In the genomic region with DNA sequence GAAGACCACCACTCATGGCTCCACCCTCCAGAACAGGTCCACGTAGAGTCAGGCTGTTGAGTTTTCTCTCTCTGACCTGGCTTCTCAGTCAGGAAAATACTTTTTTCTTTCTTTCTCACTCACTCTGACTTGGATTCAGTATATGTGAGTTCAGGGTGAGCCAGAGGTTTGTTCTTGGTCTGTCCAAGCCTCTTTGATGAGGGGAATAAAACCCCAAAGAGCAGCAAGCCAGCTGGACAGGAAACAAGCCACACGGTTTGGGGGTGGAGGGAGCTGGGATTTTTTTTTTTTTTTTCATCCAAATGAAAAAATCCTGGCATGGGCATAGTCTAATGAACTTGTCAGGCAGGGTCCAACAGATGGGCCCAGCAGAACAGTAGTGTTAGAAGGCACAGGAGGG, we compare ENCODE assay signal across 12 mouse cellular contexts.
DNase-seq lines count a peak whose midpoint lies in the region; ATAC-seq and TF ChIP-seq lines count a peak whose summit lies in the region.
"Had no signal": no experiment of that assay in that cellular context is flagged by ENCODE, and none has a peak within 500 bp of the region (broad histone marks: within the 10 kb centered on the region; RNA-seq: fewer than 3 reads in every experiment).

No protein-coding gene starts in this region.

- no peak overlapping the region for H3K4me3 ChIP-seq in layer of hippocampus, adult 2 months
- H3K4me3 ChIP-seq in hindbrain, embryonic 12.5 days: no peak overlapping the region
- no peak overlapping the region for H3K4me3 ChIP-seq in neural tube, embryonic 14.5 days (ENCODE audit: low read depth, low read length)
- H3K4me3 ChIP-seq in liver, postnatal 0 days (ENCODE audit: low read depth, low read length): no peak overlapping the region

- H3K36me3 ChIP-seq in hindbrain, embryonic 12.5 days: no peaks in the 10 kb centered on the region
- H3K36me3 ChIP-seq in neural tube, embryonic 14.5 days (ENCODE audit: control insufficient read depth, insufficient read depth, low read length): no peaks in the 10 kb centered on the region
- 0 out of 2 replicates have a peak, but pooled peaks cover 3% of the 10 kb centered on the region for H3K36me3 ChIP-seq in liver, postnatal 0 days (replicated peaks; ENCODE audit: insufficient read depth, low read length)

- peak overlapping the region; percentile 19; the same call in 1 of the 2 replicates for H3K27ac ChIP-seq in layer of hippocampus, adult 2 months
- 0 out of 2 replicates have a peak overlapping the region, but pooled peaks have one; percentile 40 for H3K27ac ChIP-seq in hindbrain, embryonic 12.5 days
- peak overlapping the region; percentile 55 for H3K27ac ChIP-seq in neural tube, embryonic 14.5 days (ENCODE audit: low read depth, low read length)
- no peak overlapping the region for H3K27ac ChIP-seq in liver, postnatal 0 days (ENCODE audit: low read depth)

- ATAC-seq in hindbrain, embryonic 12.5 days (ENCODE audit: low FRiP score): no peak
- no peak for ATAC-seq in neural tube, embryonic 14.5 days (ENCODE audit: low read depth)
- ATAC-seq in liver, postnatal 0 days: no peak

- peaks cover 21% of the 10 kb centered on the region for H3K4me1 ChIP-seq in hindbrain, embryonic 12.5 days
- H3K4me1 ChIP-seq in neural tube, embryonic 14.5 days (ENCODE audit: control insufficient read depth, insufficient read depth, low read length): no peaks in the 10 kb centered on the region
- H3K4me1 ChIP-seq in liver, postnatal 0 days (ENCODE audit: insufficient read depth): peaks cover under 1% of the 10 kb centered on the region; the same call in 1 of the 2 replicates

- no peak overlapping the region for H3K9ac ChIP-seq in hindbrain, embryonic 12.5 days
- H3K9ac ChIP-seq in neural tube, embryonic 14.5 days (replicated peaks; ENCODE audit: low read depth, low read length): no peak overlapping the region
- no peak overlapping the region for H3K9ac ChIP-seq in liver, postnatal 0 days (replicated peaks)

- TF ChIP-seq EP300 in liver, postnatal 0 days (IDR thresholded peaks at IDR 0.05; ENCODE audit: low read depth): no peak

- H3K9me3 ChIP-seq in hindbrain, embryonic 12.5 days (replicated peaks): no peaks in the 10 kb centered on the region
- H3K9me3 ChIP-seq in neural tube, embryonic 14.5 days (ENCODE audit: control insufficient read depth, low read length): no peaks in the 10 kb centered on the region
- H3K9me3 ChIP-seq in liver, postnatal 0 days (ENCODE audit: low read length): no peaks in the 10 kb centered on the region

- WGBS in hindbrain, embryonic 12.5 days: 58% methylated on average over 2 of the region's 2 CpGs
- 52% methylated on average over 2 of the region's 2 CpGs for WGBS in neural tube, embryonic 14.5 days
- 72% methylated on average over 2 of the region's 2 CpGs for WGBS in liver, postnatal 0 days (ENCODE audit: insufficient replicate concordance)

- H3K27me3 ChIP-seq in hindbrain, embryonic 12.5 days: no peaks in the 10 kb centered on the region
- no peaks in the 10 kb centered on the region for H3K27me3 ChIP-seq in neural tube, embryonic 14.5 days (ENCODE audit: control insufficient read depth, insufficient read depth, low read length)
- H3K27me3 ChIP-seq in liver, postnatal 0 days (ENCODE audit: insufficient read depth, low read length): no peaks in the 10 kb centered on the region

- no peak for TF ChIP-seq CTCF in layer of hippocampus, adult 2 months (conservative IDR thresholded peaks at IDR 0.05)
- no peak for TF ChIP-seq CTCF in liver, postnatal 0 days (IDR thresholded peaks at IDR 0.05; ENCODE audit: low read depth)

- H3K4me2 ChIP-seq in hindbrain, embryonic 12.5 days (replicated peaks): no peak overlapping the region
- no peak overlapping the region for H3K4me2 ChIP-seq in neural tube, embryonic 14.5 days (ENCODE audit: low read depth, low read length)
- H3K4me2 ChIP-seq in liver, postnatal 0 days (ENCODE audit: low read depth, low read length): no peak overlapping the region

- intact Hi-C loops in gastrocnemius, postnatal 14 days (cut with DNase I; ENCODE audit: low total_unique reads): no loop called here

- DNase-seq in gastrocnemius, postnatal 14 days: peak; percentile 45
- DNase-seq in gastrocnemius, adult 18-20 months (ENCODE audit: low spot score): no peak
- no peak for DNase-seq in layer of hippocampus, adult 2 months (ENCODE audit: low spot score in 2 of 2)
- DNase-seq in layer of hippocampus, postnatal 25 days (ENCODE audit: extremely low spot score in 1 of 2, low spot score in 1 of 2): no peak
- no peak for DNase-seq in frontal cortex, postnatal 25 days (ENCODE audit: low spot score in 2 of 2)
- no peak for DNase-seq in liver, postnatal 0 days
- DNase-seq: adrenal gland, adult 8-10 months; B cell, adult 2 months; midbrain, embryonic 14.5 days; thymus, postnatal 36 days had no signal
